Mouse (Mus musculus) forebrain, embryonic 11.5 days (tissue): ENCODE data around the gene Alyref. TPM values are rescaled to one million over a fixed set of nuclear protein-coding genes. Genes with fewer than 3 reads are reported as not detected.

Experiments used
- ATAC-seq: fragments of 200-750 bp; cut with Nextera tagmentation; replicated peaks from 2 replicates; pipeline ENCODE4 v1.8.0; 2017; ENCODE audit warnings: moderate TSS enrichment; ENCODE audit not compliant: low FRiP score
- DNase-seq: peaks from one replicate; pipeline ENCODE4 v3.0.0-alpha.2; 2017; ENCODE audit warnings: low spot score
- H3K27ac ChIP-seq: fragments of 300-500 bp; sonication (generic); 2 replicates; pipeline ENCODE4 v1.5.1; 2014; ENCODE audit warnings: low read depth, low read length
- H3K27me3 ChIP-seq: fragments of 300-500 bp; sonication (generic); 2 replicates; pipeline ENCODE4 v1.6.1; 2014; ENCODE audit warnings: mild to moderate bottlenecking, low read length, mixed read lengths; ENCODE audit not compliant: control insufficient read depth, insufficient read depth
- H3K36me3 ChIP-seq: fragments of 300-500 bp; sonication (generic); 2 replicates; pipeline ENCODE4 v1.6.1; 2014; ENCODE audit warnings: mild to moderate bottlenecking, low read length, moderate library complexity, mixed read lengths; ENCODE audit not compliant: control insufficient read depth, insufficient read depth
- H3K4me1 ChIP-seq: fragments of 300-500 bp; sonication (generic); replicated peaks from 2 replicates; pipeline ENCODE4 v1.6.1; 2014; ENCODE audit warnings: low read length, mixed read lengths; ENCODE audit not compliant: control insufficient read depth, insufficient read depth
- H3K4me2 ChIP-seq: fragments of 300-500 bp; sonication (generic); 2 replicates; pipeline ENCODE4 v1.6.1; 2014; ENCODE audit warnings: low read depth, mild to moderate bottlenecking, low read length, moderate library complexity, mixed read lengths; ENCODE audit not compliant: severe bottlenecking
- H3K4me3 ChIP-seq: fragments of 300-500 bp; sonication (generic); 2 replicates; pipeline ENCODE4 v1.5.1; 2014; ENCODE audit warnings: low read depth, low read length
- H3K9ac ChIP-seq: fragments of 300-500 bp; sonication (generic); 2 replicates; pipeline ENCODE4 v1.6.1; 2014; ENCODE audit warnings: low read length
- H3K9me3 ChIP-seq: fragments of 300-500 bp; sonication (generic); 2 replicates; pipeline ENCODE4 v1.6.1; 2016; ENCODE audit warnings: low read length, mixed read lengths; ENCODE audit not compliant: control insufficient read depth
- WGBS: fragments of 180-500 bp; shearing (Covaris S2); extraction: QIAGEN DNeasy Blood & Tissue Kit; methylation state at CpG from one replicate; pipeline ENCODE4 v1.1.7; 2014; 5-methylcytosine and 5-hydroxymethylcytosine counted together
- polyA plus RNA-seq: library from polyadenylated mRNA; unstranded; fragments of >200 nt; fragmentation: Nextera tagmentation; extraction: Ambion mirVana; gene quantifications from 2 replicates; pipeline ENCODE4 v1.2.1, GENCODE M21; 2014

Alyref gene
- polyA plus RNA-seq, 1 experiment from 2014 or later, result 808 TPM

DNA sequence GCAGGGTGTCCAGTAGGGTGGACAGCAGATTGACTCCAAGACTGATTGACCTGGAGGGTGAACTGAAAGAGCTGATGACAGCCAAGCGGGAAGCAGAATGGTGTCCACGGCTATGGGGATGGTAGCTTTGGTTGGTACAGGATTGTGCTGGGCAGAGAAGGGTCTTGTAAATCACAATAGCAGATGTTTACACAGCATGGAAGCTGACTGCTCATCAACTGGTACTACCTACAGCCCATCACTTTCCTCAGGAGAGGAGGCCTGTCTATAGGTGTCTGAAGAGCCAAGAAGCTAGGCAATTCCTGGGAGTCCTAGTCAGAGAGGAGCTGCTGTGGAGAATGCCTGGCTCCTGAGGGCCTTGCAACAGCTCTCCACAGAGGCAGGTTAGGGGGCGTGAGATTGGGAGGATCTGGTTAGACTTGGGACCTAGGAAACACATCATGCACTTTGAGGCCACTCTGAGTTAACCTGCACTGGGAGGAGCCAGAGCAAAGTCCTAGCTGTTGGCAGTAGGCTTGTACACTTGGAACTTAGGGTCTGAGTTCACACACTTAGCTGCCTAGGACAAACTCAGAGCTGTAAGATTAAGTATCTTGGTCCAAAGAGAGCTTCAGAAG, 21.7 kb downstream of the Alyref start:
- H3K27ac ChIP-seq, result no peak overlapping the region
- peaks cover 16% of the 10 kb centered on the region for H3K36me3 ChIP-seq
- H3K4me1 ChIP-seq, result peaks cover 14% of the 10 kb centered on the region
- no peak overlapping the region; the same call in 1 of the 2 replicates for H3K4me2 ChIP-seq
- no peak overlapping the region for H3K9ac ChIP-seq
- ATAC-seq (no peak), DNase-seq (no peak)
- H3K27me3 ChIP-seq, result no peaks in the 10 kb centered on the region
- 85% methylated on average over 3 of the region's 3 CpGs for WGBS
- H3K4me3 ChIP-seq, result no peak overlapping the region
- no peaks in the 10 kb centered on the region for H3K9me3 ChIP-seq

DNA sequence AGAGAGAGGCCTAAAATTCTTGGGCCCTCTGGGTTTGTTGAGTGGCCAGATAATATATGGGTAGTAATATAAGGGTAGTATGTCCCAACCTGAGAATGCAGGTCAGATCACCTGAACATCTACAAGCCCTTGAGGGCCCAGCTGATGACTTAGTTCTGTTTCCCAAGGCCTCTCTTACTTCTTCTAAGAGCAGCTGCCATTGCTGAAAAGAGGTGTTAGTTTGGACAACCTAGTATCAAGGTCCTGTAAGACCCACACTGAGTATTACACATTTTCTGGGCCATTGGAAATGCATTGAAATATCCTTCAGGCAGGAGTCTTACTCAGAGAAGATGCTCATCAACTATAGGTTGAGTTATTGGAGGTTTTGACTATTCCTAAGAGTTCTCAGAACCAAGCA, 22.2 kb downstream of the Alyref start:
- Histone ChIP-seq H3K4me2 (no peak overlapping the region), H3K36me3 (peaks cover 16% of the 10 kb centered on the region), H3K9me3 (no peaks in the 10 kb centered on the region), H3K27ac (no peak overlapping the region), H3K9ac (no peak overlapping the region), H3K4me3 (no peak overlapping the region), H3K4me1 (peaks cover 18% of the 10 kb centered on the region), H3K27me3 (no peaks in the 10 kb centered on the region)
- no peak for ATAC-seq
- no peak for DNase-seq

DNA sequence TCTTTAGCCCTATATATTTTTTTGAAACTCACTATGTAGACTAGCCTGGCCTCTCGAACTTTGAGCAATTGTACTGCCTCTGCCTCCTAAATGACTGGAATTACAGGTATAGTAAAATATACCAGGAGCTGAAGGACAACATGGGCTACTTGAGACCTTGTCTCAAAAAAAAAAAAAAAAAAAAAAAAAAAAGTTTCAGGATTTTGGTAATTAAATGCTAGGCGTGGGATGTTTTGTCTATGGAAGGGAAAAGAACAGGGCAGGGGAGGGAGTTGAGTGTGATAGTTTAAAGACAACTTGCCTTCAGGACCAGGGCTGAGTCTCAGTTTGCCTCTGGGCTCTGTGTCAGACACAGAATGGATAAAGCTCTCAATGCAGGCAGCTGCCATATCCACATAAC, 23.1 kb downstream of the Alyref start:
- Histone ChIP-seq H3K4me3 (no peak overlapping the region), H3K4me1 (peaks cover 15% of the 10 kb centered on the region), H3K4me2 (no peak overlapping the region)

DNA sequence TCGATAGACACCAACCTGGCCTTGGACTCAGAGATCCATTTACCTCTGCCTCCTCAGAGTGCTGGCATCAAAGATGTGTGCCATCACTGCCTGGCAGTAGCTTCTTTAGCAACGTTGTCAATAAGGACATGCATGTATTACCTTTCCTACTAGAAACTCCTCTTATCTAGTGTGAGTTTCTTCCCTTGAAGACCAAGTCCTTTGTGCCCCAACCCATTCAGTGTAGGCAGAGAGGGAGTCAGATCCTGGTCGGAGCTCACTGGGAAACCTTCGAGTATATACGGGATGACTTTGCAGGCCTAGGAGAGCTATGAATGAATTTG, 23.9 kb downstream of the Alyref start:
- peak overlapping the region; percentile 94 for H3K4me2 ChIP-seq
- WGBS, result 49% methylated on average over 5 of the region's 5 CpGs
- H3K9me3 ChIP-seq, result no peaks in the 10 kb centered on the region
- no peaks in the 10 kb centered on the region for H3K27me3 ChIP-seq
- peaks cover 19% of the 10 kb centered on the region for H3K36me3 ChIP-seq
- DNase-seq, result no peak
- peaks cover 12% of the 10 kb centered on the region for H3K4me1 ChIP-seq
- H3K27ac ChIP-seq, result no peak overlapping the region
- H3K4me3 ChIP-seq, result peak overlapping the region; percentile 97
- peak overlapping the region; percentile 92 for H3K9ac ChIP-seq
- no peak for ATAC-seq

More for the DNA sequence above, 23.1 kb downstream of the Alyref start:
- Histone ChIP-seq H3K9ac (no peak overlapping the region), H3K27ac (no peak overlapping the region), H3K36me3 (peaks cover 22% of the 10 kb centered on the region), H3K9me3 (no peaks in the 10 kb centered on the region), H3K27me3 (no peaks in the 10 kb centered on the region)
- DNase-seq, result no peak
- ATAC-seq, result no peak
- 83% methylated on average over 2 of the region's 2 CpGs for WGBS

DNA sequence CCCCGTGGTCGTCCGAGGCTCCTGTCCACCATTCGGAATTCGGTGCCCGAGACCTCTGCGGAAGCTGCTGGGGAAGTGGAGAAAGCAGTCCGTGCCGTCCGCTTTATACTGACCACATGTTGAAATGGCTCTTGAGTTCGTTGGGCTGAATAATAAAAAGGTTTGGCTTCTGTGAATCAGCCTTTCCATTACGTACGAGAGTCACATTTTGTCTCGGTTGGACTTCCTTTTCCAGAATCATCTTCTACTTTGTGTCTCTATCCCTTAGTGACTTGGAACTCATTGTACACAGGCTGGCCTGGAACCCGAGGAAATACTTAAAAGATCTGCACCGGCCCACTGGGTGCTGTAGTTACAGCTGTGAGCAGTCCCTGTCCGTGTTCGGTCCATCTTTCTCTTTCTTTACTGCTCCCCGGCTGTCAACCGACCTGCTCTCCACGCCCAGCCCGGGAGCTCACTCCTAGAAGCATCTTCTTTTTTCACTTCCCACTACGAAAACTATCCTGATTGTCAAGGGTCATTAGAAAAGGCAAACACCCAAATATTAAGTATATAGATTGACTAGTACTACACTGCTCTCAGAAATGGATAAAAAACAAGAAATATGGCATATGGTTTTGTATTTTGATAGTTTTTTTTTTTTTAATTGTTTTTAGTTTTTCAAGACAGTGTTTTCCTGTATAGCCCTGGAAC, 24.4 kb downstream of the Alyref start:
- Histone ChIP-seq H3K27ac (peak overlapping the region; percentile 75), H3K4me3 (peak overlapping the region; percentile 97), H3K36me3 (peaks cover 15% of the 10 kb centered on the region), H3K4me2 (peak overlapping the region; percentile 94), H3K9ac (peak overlapping the region; percentile 92), H3K4me1 (peaks cover 12% of the 10 kb centered on the region), H3K27me3 (no peaks in the 10 kb centered on the region), H3K9me3 (no peaks in the 10 kb centered on the region)
- ATAC-seq, result 0 out of 2 replicates have a peak, but pooled peaks have one; percentile 5
- WGBS, result under 1% methylated on average over 23 of the region's 23 CpGs
- DNase-seq, result no peak

DNA sequence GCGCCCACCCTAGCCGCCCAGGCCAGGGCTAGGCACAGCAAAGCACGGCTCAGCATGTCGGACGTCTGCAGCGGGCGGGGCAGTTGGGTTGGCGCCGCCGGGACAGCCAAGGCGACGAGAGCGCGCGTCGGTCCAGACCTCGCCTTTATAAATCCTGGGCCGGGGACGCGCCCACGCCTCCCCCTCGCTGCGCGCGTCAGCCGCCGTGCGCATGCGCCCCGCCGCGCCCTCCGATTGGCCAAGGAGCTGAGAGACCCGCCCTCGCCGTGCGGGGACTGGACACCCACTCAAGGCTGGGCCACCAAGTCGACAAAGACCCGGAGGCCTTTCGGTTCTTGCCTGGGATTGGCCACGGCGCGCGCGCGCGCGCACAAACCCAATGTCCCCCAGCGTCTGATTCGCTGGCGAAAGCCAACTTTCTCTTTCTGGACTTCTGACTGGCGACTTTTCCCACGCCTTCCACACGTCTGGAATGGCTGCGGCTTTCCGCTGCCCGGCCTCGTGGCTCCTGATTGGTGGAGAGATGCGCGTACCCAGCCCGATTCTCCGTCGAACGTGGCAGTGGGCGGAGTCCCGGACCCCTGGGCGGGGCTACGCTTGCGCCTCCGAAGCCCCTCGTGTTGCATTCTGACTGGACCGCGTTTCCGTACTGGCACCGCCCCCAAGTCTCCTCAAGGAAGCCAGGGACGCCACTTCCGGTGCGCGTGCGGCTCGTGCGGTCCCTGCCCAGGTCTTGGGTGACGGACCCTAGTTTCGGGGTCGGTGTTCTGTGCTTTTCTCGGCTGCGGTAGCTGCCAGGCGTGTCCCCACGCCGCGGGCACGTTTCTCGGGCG, 25.2 kb downstream of the Alyref start, which contains the start of gene P4hb:
P4hb (minus strand) TSS at position 502 of the 833 bp plus-strand sequence.
- peak; percentile 97 for ATAC-seq
- Histone ChIP-seq H3K27me3 (no peaks in the 10 kb centered on the region), H3K4me2 (peak within 1 kb of the TSS; percentile 94), H3K4me3 (peak within 1 kb of the TSS; percentile 97), H3K9ac (peak within 1 kb of the TSS; percentile 92), H3K9me3 (no peaks in the 10 kb centered on the region), H3K36me3 (peaks cover 10% of the 10 kb centered on the region), H3K4me1 (peaks cover 12% of the 10 kb centered on the region), H3K27ac (peak within 1 kb of the TSS; percentile 75)
- under 1% methylated on average over 92 of the region's 94 CpGs for WGBS
- peak; percentile 100 for DNase-seq

DNA sequence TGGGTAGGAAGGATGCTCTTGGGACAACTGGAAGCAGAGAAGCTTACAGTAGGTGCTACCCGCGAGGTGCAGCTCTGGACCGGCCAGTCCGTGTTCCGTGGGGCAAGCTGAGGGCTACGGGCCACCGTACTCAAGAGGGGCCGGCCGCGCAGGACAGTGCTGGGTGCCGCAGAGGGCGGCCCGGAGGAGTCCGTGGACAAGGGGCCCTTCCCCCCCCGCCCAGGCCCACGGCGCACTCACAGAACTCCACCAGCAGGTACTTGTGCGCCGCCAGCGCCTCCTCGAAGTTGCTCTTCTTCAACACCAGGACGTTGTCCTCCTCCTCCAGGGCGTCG, 25.8 kb downstream of the Alyref start:
- Histone ChIP-seq H3K27ac (peak overlapping the region; percentile 75), H3K9me3 (no peaks in the 10 kb centered on the region), H3K4me2 (peak overlapping the region; percentile 94), H3K27me3 (no peaks in the 10 kb centered on the region), H3K9ac (peak overlapping the region; percentile 92), H3K4me1 (peaks cover 12% of the 10 kb centered on the region), H3K4me3 (peak overlapping the region; percentile 97), H3K36me3 (peaks cover 13% of the 10 kb centered on the region)
- under 1% methylated on average over 24 of the region's 24 CpGs for WGBS
- DNase-seq (no peak), ATAC-seq (peak; percentile 32)

DNA sequence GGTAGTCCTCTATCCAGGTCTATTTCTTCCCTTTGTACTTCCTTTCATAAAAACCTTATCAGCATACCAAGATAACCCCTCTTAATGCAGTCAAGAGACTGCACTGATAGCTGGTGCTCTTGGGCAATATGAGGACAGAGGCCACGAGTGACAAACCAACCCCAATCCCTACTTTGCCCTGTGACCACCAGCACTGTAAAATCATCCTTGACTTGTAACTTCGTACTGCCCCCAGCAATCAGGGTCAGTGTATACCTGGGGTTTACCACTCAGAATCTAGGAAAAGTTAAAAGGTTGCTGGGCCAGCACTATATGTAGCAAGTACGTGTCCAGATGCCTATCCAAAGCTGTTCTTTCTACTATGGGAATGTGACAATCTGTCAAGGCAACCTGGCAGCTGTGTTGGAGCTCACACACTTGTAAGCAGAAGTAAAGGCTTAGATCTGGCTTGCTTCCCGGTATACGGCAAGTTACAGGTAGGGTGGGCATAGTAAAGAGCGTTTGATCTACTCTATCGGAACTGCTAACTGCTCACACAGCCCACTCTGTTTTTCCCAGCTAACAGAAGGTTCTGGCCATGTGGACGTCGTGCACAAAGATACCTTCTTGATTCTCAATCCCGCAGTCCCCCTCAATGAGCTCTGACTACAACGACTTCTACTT, 26.3 kb downstream of the Alyref start:
- no peaks in the 10 kb centered on the region for H3K9me3 ChIP-seq
- peak overlapping the region; percentile 43; the same call in 1 of the 2 replicates for H3K27ac ChIP-seq
- H3K36me3 ChIP-seq, result peaks cover 15% of the 10 kb centered on the region
- H3K27me3 ChIP-seq, result no peaks in the 10 kb centered on the region
- peaks cover 12% of the 10 kb centered on the region for H3K4me1 ChIP-seq
- ATAC-seq (no peak), DNase-seq (no peak)
- H3K4me3 ChIP-seq, result peak overlapping the region; percentile 97
- peak overlapping the region; percentile 92 for H3K9ac ChIP-seq
- 17% methylated on average over 11 of the region's 11 CpGs for WGBS
- H3K4me2 ChIP-seq, result peak overlapping the region; percentile 94
